Mouse (Mus musculus): ENCODE results near the gene Psmg4. TPM values are rescaled to one million over a fixed set of nuclear protein-coding genes. Genes with fewer than 3 reads are reported as not detected.

Psmg4 gene
- total RNA-seq, 2 experiments from 2014 or later = 28.3 to 30.9 TPM

DNA sequence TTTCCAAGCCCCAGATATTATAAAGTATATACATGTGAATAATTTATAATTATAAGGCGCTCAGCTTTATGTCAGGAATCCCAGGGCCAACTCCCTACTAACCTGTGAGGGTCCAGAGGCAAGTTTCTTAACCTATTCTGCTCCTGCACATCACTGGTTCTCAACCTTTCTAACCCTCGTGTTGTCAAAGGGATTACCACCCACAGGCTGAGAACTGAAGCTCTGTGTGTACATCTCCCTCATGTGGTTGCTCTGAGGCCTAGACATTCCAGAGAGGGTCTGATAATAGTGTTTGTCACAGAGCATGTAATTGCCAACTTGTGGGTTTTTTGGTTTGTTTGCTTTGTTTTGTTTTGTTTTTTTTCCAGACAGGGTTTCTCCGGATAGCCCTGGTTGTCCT lies 15.8 kb upstream of the Psmg4 start:
- intact Hi-C loops (cut with DNase I) = no loop called here
- DNase-seq = no peak

DNA sequence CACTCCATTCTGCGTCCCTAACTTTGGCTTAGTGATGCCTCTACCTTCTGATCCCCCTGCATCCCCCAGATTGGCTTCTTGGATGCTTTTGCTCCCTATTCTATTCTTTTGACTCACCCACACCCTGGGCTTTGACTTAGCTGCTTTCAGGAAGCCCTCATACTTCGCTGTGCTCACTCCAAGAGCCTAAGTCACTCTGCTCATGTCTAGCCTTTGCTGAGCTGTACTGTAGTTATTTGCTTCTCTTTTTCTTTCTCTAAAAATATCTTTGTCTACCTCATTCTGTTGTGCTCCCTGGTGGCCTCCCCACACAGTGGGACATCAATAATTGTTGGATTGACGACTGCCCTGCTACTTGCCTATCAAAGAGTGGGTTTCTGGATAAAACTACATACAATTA lies 14.6 kb upstream of the Psmg4 start:
- intact Hi-C loops (cut with DNase I) = no loop called here
- no peak for DNase-seq

DNA sequence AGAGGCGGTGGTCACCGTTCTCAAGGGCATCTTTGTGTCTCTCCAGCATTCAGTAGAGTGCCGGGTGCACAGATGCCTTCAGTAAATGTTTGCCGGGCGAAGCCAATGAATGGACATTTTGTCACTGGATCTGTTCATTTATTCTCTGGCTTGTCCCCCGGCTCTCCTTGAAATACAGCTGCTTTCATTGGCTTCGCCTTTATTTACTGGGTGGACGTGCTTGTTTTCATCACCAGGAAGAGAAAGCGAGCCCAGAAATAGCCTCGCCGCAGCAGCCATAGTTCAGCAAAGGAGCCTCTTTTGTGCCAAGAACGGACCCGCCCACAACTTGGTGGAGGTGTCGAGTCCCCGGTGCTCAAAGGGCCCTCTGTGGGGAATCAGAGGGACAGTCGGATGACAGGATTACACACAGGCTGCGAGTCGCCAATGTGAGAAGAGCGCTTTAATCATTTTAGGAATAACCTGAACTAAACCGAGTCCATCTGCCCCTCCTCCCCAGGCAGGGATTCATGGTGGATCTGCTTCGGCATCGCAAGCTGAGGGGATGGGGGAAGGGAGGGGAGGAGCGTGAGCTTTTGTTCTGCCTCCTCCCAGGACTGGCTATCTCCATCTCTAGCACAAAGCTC lies 13.9 kb upstream of the Psmg4 start:
- intact Hi-C loops (cut with DNase I) = loop anchor here (1.0 kb wide), 1 partner anchor 71 kb away; the partner anchor contains the start of gene Tubb2a
- DNase-seq = peak; percentile 68 to 73

DNA sequence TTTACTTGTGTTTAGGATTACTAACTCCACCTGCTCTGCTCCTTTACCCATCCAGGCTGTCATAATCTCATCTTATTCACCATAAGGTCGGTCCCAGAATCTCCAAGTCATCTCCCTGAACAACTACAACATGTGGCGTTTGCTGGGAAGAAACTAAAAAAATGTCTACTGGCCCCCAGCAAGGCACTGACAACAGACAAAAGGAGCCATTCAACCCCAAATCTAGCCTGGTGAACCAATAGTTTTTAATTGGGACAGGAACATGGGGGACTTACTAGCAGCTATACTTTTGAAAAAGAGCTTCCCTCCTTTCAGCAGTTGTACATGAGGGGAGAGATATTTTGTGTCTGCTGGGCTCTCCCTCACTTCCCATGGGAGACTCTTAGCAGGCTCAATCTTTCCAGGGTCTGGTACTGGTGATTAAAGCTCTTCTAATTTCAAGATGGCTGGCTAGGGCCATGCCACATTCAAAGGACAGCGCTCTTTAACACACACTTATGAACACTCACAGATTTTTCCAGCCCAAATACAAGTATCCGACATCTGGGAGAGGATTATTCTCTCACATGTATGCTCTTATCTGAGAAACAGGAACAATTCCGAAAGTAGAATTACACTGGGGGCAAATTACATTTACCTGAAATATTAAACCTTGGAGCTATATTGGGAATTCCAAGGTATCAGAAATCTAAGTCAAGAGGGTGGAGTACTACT lies 13.1 kb upstream of the Psmg4 start:
- intact Hi-C loops (cut with DNase I) = loop anchor here (1.0 kb wide), 1 partner anchor 71 kb away; the partner anchor contains the start of gene Tubb2a
- DNase-seq = no peak

DNA sequence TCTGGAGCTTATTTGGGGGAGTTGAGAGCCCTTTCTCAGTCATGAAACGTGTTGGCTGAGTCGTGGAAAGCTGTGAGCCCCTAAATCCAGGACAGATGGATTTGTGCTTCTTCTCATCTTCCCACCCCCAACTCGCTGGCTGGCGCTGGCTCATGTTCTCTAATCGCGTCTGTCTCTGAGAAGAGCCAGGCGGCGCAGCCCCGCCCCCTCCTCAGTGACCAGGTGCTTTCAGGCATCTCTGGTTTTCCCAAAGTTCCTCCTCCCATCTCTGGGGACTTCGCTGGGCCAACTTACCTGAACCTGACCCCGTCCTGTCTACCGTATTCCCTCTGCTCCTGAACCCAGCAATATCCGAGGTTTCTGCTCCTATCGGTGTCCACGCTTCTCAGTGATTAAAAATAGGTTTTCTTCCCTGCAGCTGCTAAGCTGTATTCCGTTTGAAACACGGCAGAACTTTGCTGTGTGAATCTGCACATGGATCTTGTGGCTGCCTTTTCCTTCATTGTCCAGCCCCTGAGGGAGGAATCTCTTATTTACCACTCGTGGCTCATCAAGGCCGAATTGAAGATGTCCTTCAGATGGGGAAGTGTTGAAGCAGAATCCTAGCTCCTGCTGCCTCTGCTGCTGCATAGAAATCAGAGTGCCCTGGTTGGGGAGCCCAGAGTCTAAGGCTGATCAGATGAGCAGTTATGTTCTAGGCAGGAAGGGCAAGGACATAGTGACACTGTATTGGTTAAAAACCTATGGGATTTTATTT lies 12.3 kb upstream of the Psmg4 start:
- intact Hi-C loops (cut with DNase I) = no loop called here
- no peak for DNase-seq

DNA sequence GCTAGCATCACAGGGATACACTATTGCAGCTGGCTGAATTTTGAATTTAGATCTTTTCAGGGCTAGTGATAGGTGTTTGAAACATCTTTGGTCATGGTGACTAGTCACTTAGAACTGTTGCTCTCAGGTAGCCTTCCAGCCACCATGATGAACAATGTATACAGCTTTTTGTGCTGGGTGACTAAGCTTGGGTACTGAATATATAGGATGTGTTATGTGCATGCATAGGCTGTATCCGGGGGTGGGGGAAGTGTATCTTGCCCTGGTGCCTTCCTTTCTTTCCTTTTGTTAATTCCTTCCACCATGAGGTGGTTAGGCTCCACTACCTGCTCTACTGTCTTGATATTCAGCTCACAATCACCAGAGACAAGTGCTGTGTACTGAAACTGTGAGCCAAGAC lies 11.3 kb upstream of the Psmg4 start:
- no peak for DNase-seq
- intact Hi-C loops (cut with DNase I) = no loop called here

DNA sequence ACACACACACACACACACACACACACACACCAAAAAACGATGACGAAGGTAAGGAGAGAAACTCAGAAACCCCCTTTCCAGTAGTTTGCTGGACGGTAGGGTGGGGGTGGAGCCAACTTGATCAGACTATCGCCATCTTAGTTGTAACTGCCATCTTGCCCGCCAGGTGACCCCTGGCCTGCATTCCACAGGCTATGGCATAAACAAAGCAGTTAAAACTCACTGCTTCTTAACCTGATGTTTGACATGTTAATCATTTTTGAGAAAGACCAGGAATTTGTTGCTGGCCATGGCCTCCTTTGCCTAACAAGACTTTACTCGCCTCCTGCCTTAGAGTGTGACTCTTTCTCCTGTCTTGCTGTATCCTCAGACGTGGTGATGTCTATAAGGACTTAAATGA lies 10.1 kb upstream of the Psmg4 start:
- intact Hi-C loops (cut with DNase I) = no loop called here

DNA sequence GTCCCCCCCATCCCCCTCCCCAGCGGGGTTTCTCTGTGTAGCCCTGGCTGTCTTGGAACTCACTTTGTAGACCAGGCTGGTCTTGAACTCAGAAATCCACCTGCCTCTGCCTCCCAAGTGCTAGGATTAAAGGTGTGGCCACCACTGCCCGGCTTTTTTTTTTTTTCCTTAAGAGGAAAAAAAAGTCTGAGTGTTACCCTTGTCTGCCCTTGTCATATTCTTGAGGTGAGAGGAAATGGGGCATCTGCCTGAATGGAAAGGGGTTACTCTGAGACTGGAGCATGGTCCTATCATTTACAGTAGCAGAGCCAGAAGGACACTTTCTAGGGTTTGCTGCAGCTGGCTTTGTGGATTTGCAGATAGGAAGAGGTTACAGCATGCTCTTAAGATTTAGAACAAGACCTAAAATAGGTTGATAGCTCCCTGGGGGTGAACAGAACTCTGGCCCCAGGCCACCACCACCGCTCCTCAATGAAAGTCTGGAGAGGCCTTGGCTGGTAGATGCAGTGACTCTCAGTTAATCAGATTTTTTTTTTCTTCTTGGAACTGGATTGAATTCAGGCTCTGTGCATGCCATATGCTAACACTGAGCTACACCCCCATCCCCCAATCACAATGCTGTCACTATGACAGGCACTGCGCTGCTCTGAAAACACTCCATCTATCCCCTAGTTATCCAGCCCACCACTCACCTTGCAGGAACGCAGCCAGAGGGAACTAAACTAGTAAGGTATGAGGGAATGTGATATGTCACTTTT lies 9.3 kb upstream of the Psmg4 start:
- DNase-seq = no peak
- intact Hi-C loops (cut with DNase I) = loop anchor here (1.0 kb wide), 2 partner anchors 75 to 107 kb away; partner anchors contain the start of gene Tubb2a

More for the DNA sequence above, 10.1 kb upstream of the Psmg4 start:
- DNase-seq = no peak

DNA sequence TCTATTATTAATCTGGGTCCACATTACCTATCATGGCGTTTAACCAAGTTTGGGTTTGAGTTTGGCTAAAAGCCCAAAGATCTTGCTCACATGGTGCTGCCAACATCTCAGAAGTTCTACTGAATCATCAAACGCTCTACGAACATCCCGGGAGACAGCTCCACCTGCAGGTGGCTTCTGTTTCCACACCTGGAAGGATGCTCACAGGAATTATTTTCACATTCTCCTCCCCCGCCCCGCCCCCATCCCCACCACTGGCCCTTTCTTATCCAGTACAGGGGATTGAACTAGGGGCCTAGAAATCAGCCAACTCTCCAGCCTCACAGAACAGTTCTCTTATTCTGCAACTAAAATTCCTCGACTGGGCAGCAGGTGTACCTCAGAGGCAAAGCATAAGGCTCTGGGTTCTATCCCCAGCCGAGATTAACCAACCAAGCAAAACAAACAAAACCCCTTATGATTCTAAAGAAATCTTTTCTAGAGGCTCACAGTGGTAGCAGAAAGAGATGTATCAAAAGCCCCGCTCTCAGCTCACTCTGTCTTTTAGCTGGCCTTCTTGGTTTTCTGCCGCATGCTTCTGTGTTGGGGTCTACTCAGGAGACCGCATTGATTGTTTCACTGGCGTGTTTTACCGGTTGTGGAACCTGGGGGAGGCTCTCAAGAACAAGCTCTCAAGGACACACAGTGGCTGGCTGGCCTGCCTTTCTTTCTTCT lies 8.4 kb upstream of the Psmg4 start:
- intact Hi-C loops (cut with DNase I) = loop anchor here (1.0 kb wide), 2 partner anchors 76 to 108 kb away; partner anchors contain the start of gene Tubb2a
- DNase-seq = peak; percentile 75 to 80

DNA sequence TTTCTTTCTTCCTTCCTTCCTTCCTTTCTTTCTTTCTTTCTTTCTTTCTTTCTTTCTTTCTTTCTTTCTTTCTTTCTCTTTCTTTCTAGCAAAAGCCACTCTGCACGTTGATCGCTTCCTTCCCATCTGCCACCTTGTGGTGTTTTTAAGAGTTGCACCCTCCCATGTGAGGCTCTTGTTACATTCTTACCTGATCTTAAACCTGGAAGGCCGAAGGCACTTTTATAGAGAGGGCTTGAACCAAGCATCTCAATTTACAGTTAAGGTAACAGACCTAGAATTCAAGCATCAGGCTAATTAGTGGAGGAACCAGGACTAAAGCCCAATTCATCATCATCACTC lies 7.9 kb upstream of the Psmg4 start:
- intact Hi-C loops (cut with DNase I) = loop anchor here (1.0 to 5.0 kb wide), 3 partner anchors 77 to 198 kb away; partner anchors contain the start of gene Tubb2a
- peak; percentile 71 to 77 for DNase-seq

DNA sequence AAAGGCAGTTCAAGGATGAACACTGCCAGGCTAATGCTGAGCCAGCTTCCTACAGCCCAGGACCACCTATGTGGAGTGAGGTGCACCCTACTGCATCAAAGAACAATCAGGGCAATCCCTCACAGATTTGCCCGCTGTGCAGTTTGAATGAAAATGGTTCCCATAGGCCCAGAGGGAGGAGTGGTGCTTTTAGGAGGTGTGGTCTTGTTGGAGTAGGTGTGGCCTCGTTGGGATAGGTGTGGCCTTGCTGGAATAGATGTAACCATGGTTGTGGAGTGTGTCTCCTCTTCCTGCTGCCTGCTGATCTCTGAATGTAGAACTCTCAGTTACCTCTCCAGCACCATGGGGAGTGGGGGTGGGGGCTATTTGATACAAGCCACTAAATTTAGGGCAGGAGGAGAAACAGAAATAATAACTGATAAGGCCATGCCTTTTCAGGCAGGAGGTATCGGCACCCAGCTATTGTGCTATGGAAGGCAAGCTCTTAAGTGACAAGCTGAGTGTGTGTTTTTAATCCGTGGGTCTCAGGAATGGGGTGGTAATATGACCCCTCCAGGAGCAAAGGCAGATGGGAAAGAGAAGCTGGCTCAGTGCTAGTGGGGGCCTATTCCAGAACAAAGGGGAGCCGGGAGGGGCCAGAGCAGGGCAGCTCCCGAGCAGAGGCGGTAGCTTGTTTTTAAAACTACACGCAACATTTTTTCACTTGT lies 6.5 kb upstream of the Psmg4 start:
- intact Hi-C loops (cut with DNase I) = loop anchor here (5.0 kb wide), 1 partner anchor 199 kb away; no protein-coding TSS in a partner anchor
- DNase-seq = no peak

DNA sequence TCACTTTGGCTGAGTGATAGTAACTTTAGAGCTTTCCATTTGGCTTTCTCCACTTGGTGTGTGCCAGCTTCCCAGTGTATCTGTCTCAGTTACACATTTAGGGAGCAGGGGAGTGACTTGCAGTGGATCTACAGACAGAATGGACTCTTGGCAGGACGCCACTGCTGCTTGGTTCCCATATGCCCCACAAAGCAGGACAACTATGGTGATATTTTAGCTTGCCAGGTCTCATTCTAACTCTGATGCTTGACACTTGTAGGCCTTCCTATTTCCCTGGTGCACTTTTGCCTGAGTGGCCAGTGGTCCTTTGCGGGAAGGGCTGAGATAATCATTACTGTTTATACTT lies 6.0 kb upstream of the Psmg4 start:
- no peak for DNase-seq
- intact Hi-C loops (cut with DNase I) = loop anchor here (5.0 kb wide), 1 partner anchor 200 kb away; no protein-coding TSS in a partner anchor

DNA sequence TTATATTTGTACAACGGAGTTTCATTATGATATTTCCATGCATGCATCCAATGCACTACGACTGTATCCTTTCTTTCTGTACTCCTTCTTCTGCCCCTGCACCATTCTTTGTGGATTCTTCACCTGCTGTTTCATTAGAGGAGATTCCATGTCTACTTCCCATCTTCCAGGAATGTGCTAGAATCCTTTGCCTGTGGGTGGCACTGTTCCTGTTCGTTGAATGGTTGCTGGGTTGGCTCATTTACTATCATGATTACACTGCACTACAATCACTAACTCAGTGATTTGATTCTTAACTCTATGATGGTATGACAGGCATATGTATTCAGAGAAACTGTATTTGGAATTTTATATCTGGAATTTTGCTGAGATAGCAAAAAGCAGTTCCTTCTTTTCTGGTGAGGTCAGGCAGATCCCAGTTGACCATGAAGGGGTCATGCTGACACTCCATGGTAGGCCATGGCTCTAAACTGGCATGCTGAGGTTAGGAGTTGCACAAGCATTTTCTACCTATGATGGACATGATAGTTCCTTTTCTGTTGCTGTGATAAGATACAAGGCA lies 5.1 kb upstream of the Psmg4 start:
- intact Hi-C loops (cut with DNase I) = loop anchor here (5.0 kb wide), 1 partner anchor 200 kb away; no protein-coding TSS in a partner anchor
- DNase-seq = no peak

DNA sequence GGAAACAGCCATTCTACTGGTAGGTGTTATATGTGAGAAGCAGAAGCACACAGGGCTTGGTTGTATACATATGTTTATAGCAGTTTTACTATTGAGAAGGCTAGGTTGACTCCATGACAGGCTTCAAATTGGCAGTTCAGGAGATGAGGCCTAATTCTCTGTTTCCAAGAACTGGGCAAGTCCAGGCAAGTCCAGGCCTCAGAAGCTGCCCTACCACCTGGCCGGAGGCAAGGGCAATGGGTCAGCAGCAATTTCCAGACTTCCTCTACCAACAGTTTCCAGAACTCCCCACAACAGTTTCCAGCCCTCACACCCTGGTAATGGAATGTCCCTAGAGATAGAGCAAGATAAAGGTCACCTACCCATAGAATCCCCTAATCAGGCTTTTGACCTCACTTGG lies 2.8 kb upstream of the Psmg4 start:
- intact Hi-C loops (cut with DNase I) = loop anchor here (5.0 kb wide), 1 partner anchor 203 kb away; no protein-coding TSS in a partner anchor
- DNase-seq = no peak

DNA sequence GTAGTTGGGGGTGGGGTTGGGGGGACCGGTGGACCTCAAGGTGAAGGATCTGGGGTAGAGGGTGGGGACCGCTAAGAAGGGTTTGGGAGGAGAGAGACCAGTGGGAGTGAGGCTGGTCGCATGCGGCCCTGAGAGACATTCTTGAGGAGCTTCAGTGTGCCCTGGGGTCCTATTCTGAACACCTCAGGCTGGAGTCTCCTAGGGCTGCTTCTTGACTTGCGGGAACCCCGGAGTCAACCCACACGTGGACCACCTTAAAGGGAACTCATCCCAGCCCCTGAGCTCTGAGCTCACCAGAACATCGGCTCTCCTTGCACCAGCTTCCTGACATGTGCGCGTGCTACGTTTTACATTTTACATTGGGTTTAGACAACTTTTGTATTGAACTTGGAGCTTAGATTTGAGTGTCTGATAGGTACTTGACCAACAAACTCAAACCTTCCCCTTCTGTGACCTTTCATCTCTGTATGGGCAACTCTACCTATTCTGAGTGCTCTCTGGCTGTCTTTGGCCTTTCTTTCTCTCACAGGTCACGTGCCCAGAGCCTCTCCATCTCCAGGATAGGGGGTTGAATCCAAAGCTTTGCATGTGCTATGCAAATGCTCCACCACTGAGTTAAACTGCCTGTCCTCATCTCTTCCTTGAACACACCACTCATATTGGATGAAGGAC lies 676 bp downstream of the Psmg4 start:
- intact Hi-C loops (cut with DNase I) = no loop called here
- no peak for DNase-seq

DNA sequence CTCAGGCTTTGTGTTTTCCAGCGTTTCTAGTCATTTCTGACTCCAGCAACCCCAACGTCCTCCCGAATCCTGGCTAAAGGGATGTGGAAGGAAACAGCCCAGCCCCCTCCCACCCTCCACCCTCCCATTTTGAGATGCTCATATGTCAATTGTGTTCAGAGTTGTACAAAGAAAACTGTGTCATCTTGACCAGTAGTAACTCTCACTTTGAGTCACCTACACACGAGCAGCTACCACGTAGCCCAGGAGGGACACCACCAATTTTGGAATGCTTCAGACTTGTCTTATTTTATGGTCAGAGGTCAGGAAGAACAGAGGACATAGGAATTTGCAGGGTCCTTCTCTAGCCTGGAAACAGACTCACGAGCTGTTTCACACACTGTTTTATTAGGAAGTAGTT lies 11.3 kb downstream of the Psmg4 start:
- DNase-seq = no peak
- intact Hi-C loops (cut with DNase I) = no loop called here

DNA sequence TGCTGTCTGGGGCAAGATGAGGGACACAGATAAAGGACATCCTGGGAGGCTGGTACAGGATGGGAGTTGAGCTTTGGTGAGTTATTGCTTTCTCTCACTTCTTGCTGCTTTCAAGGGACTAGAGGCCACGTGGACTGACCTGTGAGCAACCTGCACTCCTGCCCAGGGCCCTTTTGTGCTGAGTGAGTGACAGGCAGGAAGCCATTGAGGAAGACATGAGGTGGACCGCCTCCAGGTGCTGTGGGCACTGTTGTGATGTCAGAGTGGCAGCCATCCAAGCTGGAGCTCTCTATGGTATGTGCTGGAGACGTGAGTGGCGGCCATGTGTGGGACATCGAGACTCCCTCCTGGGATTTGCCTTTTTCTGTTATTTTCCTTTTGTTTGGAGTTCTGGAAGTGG lies 18.9 kb downstream of the Psmg4 start:
- no peak for DNase-seq
- intact Hi-C loops (cut with DNase I) = no loop called here

DNA sequence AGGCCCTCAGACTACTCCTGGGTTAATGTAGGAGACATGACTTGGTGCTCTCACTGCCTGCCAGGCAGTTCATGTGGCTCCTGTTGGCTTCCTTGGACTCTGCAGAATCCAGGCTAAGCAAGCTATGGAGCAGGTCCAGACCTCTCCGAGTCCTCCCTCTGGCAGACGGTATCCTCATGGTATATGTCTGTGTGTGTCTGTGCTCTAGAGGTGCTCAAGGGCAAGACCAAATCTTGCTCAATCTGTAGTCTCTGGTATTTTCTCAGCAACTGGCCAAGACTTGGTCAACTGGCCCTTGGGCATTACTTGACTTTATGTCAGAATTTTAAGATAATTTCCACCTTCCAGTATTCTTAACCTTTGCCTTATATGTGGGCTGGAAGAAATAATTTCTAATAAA lies 22.6 kb downstream of the Psmg4 start:
- DNase-seq = no peak
- intact Hi-C loops (cut with DNase I) = loop anchor here (5.0 kb wide), 2 partner anchors 607 to 787 kb away; no protein-coding TSS in a partner anchor
